Mouse (Mus musculus) midbrain, embryonic 15.5 days (tissue): Measurements from ENCODE around the gene Atp13a3. TPM values are rescaled to one million over a fixed set of nuclear protein-coding genes. Genes with fewer than 3 reads are reported as not detected.

Source experiments
- ATAC-seq: fragments of 200-750 bp; cut with Nextera tagmentation; replicated peaks from 2 replicates; pipeline ENCODE4 v1.8.0; 2017; ENCODE audit warnings: moderate TSS enrichment
- H3K27ac ChIP-seq: fragments of 300-500 bp; sonication (generic); 2 replicates; pipeline ENCODE4 v1.5.1; 2015; ENCODE audit warnings: mild to moderate bottlenecking, inconsistent platforms
- H3K27me3 ChIP-seq: fragments of 300-500 bp; sonication (generic); replicated peaks from 2 replicates; pipeline ENCODE4 v1.6.1; 2015; ENCODE audit warnings: inconsistent platforms
- H3K36me3 ChIP-seq: fragments of 300-500 bp; sonication (generic); replicated peaks from 2 replicates; pipeline ENCODE4 v1.6.1; 2015; ENCODE audit warnings: inconsistent platforms
- H3K4me1 ChIP-seq: fragments of 300-500 bp; sonication (generic); 2 replicates; pipeline ENCODE4 v1.6.1; 2015; ENCODE audit warnings: inconsistent platforms
- H3K4me2 ChIP-seq: fragments of 300-500 bp; sonication (generic); 2 replicates; pipeline ENCODE4 v1.6.1; 2015; ENCODE audit warnings: inconsistent platforms, mild to moderate bottlenecking, moderate library complexity
- H3K4me3 ChIP-seq: fragments of 300-500 bp; sonication (generic); 2 replicates; pipeline ENCODE4 v1.5.1; 2015; ENCODE audit warnings: mild to moderate bottlenecking, inconsistent platforms
- H3K9ac ChIP-seq: fragments of 300-500 bp; sonication (generic); 2 replicates; pipeline ENCODE4 v1.6.1; 2015; ENCODE audit warnings: mild to moderate bottlenecking, inconsistent platforms
- H3K9me3 ChIP-seq: fragments of 300-500 bp; sonication (generic); 2 replicates; pipeline ENCODE4 v1.6.1; 2016; ENCODE audit warnings: inconsistent platforms
- WGBS: fragments of 180-500 bp; shearing (Covaris S2); methylation state at CpG from one replicate; pipeline ENCODE4 v1.1.7; 2015; ENCODE audit warnings: mixed read lengths; 5-methylcytosine and 5-hydroxymethylcytosine counted together
- polyA plus RNA-seq: library from polyadenylated mRNA; unstranded; fragments of >200 nt; fragmentation: Nextera tagmentation; extraction: Ambion mirVana; gene quantifications from 2 replicates; pipeline ENCODE4 v1.2.1, GENCODE M21; 2015

Atp13a3 gene
- polyA plus RNA-seq, 1 experiment from 2014 or later: 8.1 TPM

- H3K4me2 ChIP-seq: no peak overlapping the region
- H3K9ac ChIP-seq: no peak overlapping the region
- 67% methylated on average over 4 of the region's 4 CpGs for WGBS
- no peak overlapping the region for H3K4me3 ChIP-seq
- H3K27me3 ChIP-seq: no peaks in the 10 kb centered on the region
- ATAC-seq: no peak
- no peaks in the 10 kb centered on the region for H3K36me3 ChIP-seq
- no peaks in the 10 kb centered on the region for H3K4me1 ChIP-seq
- H3K27ac ChIP-seq: no peak overlapping the region
- no peaks in the 10 kb centered on the region for H3K9me3 ChIP-seq
Measured at GRCm38 (mm10) chr16:30263156-30263555, 142.6 kb downstream of the Atp13a3 start.

GRCm38 (mm10) chr16:30262664-30263063 lies 143.1 kb downstream of the Atp13a3 start:
- Histone ChIP-seq H3K9ac (no peak overlapping the region), H3K27ac (no peak overlapping the region), H3K36me3 (no peaks in the 10 kb centered on the region), H3K4me1 (no peaks in the 10 kb centered on the region), H3K4me3 (no peak overlapping the region), H3K4me2 (no peak overlapping the region), H3K9me3 (no peaks in the 10 kb centered on the region), H3K27me3 (no peaks in the 10 kb centered on the region)
- peak; percentile 48; the same call in 1 of the 2 replicates for ATAC-seq
- WGBS: 3% methylated on average over 2 of the region's 2 CpGs

Other genes starting within 250 kb of the Atp13a3 start
- not detected in 2 replicates for gene Cpn2, start 138.5 kb downstream of the Atp13a3 start, polyA plus RNA-seq
- gene Lrrc15, start 122.7 kb downstream of the Atp13a3 start, polyA plus RNA-seq: 0.22 and 0.24 TPM in 2 replicates
- 0.23 and 0.31 TPM in 2 replicates for gene Gp5, start 95.2 kb downstream of the Atp13a3 start, polyA plus RNA-seq
- 88.4 and 96.0 TPM in 2 replicates for gene Tmem44, start 144.9 kb upstream of the Atp13a3 start, polyA plus RNA-seq
- gene Lsg1, start 181.6 kb upstream of the Atp13a3 start, polyA plus RNA-seq: 46.0 and 47.6 TPM in 2 replicates
- 15.9 and 17.4 TPM in 2 replicates for gene Fam43a, start 193.7 kb upstream of the Atp13a3 start, polyA plus RNA-seq